Mouse (Mus musculus) right cerebral cortex, postnatal 14 days (tissue): ENCODE results near the gene Gatad2b.
"Not testable (repeated sequence)": the region's sequence is repeated elsewhere in the genome, so short reads cannot be mapped to it uniquely, and the experiment has no call there.

Experiments used
- DNase-seq: peaks from one replicate; pipeline ENCODE4 v3.0.0; 2022

Gatad2b gene

GRCm38 (mm10) chr3:90314241-90314640 lies 21.3 kb downstream of the Gatad2b start:
- no peak for DNase-seq

DNA sequence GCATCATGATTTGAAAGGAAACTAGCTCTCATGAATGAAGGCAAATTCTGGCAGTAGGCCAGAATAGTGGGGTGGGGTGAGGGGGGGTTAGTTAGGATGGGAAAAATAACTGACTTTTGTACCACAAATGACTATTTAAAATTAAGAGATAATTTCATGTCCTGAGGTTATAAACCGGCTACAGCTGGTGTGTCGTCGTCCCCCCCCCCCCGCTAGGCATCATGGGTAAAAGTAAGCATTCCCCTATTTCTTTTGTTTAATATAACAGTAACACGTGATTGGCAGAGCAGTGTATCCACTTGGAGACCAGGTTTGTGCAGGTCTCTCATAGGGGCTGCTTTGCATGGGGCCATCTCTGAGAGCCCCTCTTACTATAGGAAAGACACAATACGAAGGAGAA lies 29.3 kb downstream of the Gatad2b start:
- DNase-seq: no peak

- DNase-seq: peak; percentile 84
Measured at GRCm38 (mm10) chr3:90323119-90323518, 30.1 kb downstream of the Gatad2b start.

- no peak for DNase-seq
Measured at GRCm38 (mm10) chr3:90332485-90332884, 39.5 kb downstream of the Gatad2b start.

DNA sequence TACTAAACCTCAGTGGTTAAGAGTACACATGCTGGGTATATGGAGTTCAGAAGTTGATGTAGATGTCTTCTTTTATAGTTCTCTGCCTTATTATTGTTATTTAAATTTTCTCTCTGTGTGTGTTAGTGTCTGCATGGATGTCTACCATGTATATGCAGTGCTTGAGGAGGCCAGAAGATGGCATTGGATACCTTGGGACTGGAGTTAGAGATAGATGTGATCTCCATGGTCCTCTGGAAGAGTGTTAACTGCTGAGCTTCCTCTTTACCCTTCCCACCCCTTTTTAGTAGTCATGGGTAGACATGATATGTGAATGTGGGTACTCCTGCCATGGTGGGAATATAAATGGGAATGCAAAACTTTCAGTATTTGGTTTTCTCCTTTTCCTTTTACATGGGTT lies 42.5 kb downstream of the Gatad2b start:
- DNase-seq: no peak

- no peak for DNase-seq
Measured at GRCm38 (mm10) chr3:90338190-90338589, 45.2 kb downstream of the Gatad2b start.

GRCm38 (mm10) chr3:90340177-90340576 lies 47.2 kb downstream of the Gatad2b start:
- no peak for DNase-seq

DNA sequence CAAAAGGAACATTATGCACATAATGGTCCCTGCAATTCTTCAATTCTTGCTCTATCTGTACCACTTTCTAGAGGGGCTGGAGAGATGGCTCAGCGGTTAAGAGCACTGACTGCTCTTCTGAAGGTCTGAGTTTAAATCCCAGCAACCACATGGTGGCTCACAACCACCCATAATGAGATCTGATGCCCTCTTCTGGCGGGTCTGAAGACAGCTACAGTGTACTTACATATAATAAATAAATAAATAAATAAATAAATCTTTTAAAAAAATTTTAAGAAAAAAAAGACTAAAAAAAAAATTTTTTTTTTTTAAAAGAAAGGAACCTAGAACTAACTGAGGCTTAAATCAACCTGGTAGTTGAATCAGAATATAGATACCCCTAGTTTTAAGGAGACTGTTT lies 49.9 kb downstream of the Gatad2b start:
- not testable (repeated sequence) for DNase-seq

DNA sequence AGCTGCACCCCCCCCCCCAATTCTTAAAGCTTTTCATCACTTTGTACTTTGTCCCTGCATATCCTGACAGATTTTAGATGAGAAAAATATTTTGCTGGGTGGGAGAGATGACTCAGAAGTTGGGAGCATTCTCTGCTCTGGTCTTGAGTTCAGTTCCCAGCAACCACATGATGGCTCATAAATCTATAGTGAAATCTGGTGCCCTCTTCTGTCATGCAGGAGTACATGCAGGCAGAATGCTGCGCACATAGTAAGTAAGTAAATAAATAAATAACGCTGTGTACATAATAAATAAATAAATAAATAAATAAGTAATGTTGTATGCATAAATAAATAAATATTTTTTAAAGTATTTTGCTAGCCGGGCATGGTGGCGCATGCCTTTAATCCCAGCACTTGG lies 54.9 kb downstream of the Gatad2b start:
- no peak for DNase-seq

DNA sequence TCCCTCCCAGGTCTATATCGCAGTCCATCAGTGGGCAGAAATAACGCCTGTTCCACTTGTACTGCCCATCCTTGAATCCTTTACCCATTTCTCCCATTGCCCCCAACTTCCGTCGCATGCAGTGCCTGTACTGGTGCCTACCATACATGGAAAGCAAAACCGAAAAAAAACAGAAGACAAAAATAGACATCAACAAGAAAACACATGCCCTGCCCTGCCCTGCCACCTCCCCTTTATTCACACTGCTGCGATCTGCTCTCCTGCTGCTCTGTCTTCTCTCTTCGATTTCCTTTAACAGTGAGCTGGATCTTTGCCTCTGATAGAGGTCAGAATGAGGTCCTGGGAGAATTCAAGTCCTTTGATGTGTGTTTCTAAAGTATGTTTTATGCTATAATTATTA lies 65.0 kb downstream of the Gatad2b start:
- no peak for DNase-seq

GRCm38 (mm10) chr3:90359230-90359629 lies 66.3 kb downstream of the Gatad2b start:
- DNase-seq: no peak

- no peak for DNase-seq
Measured at GRCm38 (mm10) chr3:90361476-90361875, 68.5 kb downstream of the Gatad2b start.

DNA sequence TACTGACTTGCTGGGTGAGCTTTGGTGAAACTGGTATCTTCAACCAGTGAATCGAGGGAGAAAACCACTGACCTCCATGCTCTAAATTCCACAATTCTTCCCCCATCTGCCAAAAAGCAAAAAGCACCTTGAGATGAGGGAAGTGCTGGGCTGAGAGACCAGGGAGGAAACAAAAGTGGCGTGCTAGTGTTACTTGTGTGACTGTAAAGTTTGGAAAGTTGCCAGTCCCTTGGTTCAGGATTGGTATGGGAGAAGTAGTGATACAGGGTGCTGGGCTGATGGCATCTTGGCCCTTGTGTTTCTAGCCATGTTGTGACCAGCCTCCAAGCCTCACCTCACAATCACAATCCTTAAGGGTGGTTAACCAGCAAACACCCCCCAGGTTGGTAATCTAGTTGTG lies 69.4 kb downstream of the Gatad2b start:
- no peak for DNase-seq

GRCm38 (mm10) chr3:90367001-90367632 lies 74.1 kb downstream of the Gatad2b start:
- DNase-seq: no peak

- peak; percentile 50 for DNase-seq
Measured at GRCm38 (mm10) chr3:90369041-90369440, 76.1 kb downstream of the Gatad2b start.

DNA sequence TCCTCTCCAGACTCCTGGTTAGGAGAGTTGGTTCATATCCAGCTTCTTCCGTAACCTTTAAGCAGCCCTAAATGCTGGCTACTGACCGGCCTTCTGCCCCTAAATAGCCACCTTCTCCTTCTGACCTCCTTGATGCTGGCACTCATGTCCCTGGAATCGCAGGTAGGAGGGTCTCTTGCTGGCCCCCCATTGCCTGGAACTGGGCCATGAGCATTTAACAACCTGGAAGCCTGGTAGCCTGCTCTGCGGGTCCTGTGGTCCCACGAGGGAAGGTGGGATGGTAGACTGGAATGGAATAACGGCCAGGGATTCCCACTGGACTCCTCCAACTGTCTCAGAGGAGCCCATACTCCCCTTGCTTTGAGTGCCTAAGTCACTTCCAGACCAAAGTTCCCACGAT lies 78.9 kb downstream of the Gatad2b start:
- no peak for DNase-seq

GRCm38 (mm10) chr3:90372817-90373216 lies 79.8 kb downstream of the Gatad2b start:
- DNase-seq: no peak

DNA sequence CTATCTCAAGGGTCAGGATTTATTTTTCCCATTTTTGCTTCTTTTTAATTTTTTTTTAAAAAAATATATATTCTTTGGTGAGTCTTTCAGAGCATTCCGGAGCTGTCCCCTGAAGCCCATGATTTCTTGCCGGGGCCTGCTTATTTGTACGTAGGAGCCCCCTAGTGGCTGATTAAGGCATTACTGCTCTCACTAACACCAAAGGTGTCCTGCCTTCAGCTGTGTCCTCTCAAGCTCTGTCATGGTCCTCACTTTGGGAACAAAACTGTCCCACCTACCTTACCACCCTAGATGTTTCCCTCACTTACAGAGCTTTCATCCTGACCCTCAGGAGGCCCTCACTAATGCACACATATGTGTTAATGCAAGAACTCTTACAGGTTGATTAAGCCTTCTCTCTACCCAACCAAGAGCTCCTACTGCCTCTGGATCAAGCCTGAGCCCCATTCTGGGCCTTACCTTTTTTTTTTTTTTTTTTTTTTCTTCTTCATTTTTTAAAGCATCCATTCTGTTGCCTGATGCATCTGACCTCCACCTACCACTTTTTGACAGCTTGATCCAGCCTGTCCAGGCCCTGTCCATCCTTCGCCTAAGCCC lies 80.6 kb downstream of the Gatad2b start:
- DNase-seq: peak; percentile 83

DNA sequence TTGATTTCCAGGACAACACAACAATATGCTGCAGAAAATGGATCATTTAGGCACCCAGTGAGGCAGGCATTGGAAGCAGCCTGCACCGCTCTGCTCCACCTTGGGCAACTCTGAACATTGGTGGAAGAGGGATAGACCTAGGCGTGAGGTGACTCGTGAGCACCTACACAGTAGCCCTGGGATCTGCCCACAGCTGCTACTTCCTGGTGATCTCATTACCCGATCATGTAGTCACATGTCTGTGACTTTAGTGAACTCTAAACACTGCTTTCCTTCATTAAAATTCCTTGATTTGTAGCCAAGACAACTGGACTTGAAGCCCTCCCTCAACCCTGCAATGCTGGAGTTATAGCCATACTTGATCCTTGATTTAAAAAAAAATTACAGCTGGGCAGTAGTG lies 81.4 kb downstream of the Gatad2b start:
- DNase-seq: no peak

DNA sequence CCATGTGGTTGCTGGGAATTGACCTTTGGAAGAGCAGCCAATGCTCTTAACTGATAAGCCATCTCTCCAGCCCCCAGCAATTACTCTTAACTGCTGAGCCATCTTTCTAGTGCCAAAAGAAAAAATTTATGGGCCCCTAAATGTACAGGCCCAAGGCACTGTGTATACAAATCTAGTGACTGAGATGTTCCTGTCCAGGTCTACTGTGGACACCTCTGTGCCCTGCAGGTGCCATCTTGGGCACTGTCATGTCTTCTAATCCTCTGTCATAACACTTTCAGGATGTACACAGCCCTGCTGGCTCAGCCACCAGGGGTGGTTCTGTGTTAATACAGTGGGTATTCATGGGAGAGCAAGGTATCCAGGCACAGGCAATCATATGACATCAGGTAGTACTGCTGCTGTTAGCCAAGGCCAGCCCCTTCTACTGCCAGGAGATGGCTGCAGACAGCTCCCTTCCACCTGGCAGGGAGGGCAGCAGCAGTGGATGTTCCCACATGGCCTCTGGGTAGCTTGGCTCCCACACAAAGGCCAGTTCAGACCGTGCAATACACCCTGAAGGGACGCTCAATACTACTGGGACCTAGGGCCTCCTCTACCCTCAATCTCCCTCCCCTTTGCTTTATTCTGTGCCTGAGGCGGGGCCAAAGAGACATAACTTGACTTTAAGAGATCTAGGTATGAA lies 82.7 kb downstream of the Gatad2b start:
- no peak for DNase-seq

- no peak for DNase-seq
Measured at GRCm38 (mm10) chr3:90376247-90376585, 83.2 kb downstream of the Gatad2b start.

- DNase-seq: no peak
Measured at GRCm38 (mm10) chr3:90378496-90378895, 85.5 kb downstream of the Gatad2b start.

DNA sequence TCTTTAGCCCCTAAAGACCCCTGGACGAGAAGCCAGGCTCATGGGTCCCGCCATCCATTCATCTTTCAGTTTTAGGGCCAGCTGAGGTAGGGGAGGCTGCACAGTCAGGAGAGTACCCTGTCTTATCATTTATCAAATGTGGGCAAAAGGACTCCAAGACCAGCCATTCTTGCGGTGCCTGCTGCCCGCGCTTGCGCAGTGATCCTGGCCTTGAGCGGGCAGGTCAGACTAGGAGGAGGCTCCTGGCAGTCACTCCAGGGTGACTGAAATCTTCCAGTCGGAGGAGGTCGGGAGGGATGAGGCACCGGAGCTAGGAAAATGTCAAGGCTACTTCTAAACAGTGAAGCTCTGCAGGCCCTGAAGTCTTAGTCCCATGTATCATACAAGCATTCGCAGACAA lies 88.7 kb downstream of the Gatad2b start:
- no peak for DNase-seq

DNA sequence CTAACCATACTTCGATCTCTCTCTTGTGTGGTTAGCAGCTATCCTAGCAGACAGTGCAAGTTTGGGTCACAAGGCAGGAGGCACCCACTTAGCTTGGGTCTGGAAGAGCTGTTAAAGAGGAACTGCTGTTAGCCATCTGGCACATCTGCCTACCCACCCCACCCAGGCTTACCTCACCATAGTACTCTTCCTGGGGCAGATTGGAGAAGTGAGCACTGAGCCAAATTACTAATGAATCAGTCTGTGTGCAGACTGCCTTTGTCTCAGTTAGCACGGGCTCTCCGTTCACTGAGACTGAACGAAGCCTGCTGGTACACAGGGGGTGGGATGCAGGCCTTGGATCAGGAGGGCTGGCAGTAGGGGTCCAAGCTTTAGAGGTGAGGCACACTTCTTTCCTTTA lies 90.7 kb downstream of the Gatad2b start:
- no peak for DNase-seq
